Comparison of ENCODE assay signal across 27 mouse cellular contexts in the genomic region with DNA sequence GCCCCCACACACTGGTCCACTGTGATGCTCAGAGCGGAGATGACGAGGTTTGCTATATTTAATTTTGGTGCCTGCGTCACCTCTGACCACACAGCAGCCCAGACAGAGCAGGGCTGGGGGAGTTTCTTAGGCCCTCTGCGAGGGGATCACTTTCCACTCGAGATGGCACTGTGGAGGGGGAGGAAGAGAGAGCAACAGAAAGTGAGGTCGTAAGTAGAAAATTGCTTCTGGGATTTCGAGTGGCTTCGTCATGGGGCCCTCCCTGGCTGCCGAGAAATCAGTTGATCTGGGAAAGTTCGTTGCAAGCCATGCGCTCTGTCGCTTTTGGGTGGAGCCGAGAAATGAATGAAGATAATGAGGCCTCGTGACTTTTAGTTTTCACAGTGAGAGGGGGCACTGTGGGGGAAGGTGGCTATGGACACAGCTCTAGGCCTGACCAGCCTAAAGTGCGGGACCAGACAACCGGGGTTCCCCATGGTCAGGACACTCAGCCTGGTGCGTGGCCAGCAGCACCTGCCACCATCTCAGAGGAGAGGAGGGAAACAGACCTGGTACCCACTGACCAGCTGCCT. TPM values are rescaled to one million over a fixed set of nuclear protein-coding genes. Genes with fewer than 3 reads are reported as not detected.
A peak's percentile ranks its signal among the peaks of the same experiment; 100 is the strongest.
DNase-seq lines count a peak whose midpoint lies in the region; ATAC-seq and TF ChIP-seq lines count a peak whose summit lies in the region.
"Had no signal": no experiment of that assay in that cellular context is flagged by ENCODE, and none has a peak within 500 bp of the region (broad histone marks: within the 10 kb centered on the region; RNA-seq: fewer than 3 reads in every experiment).

No protein-coding gene starts in this region.

- no peak for ATAC-seq in limb, embryonic 13.5 days (ENCODE audit: low FRiP score, low read depth)
- ATAC-seq in liver, embryonic 15.5 days (ENCODE audit: insufficient read depth): peak; percentile 57
- no peak for ATAC-seq in hindbrain, postnatal 0 days
- ATAC-seq: intestine, postnatal 0 days had no signal

- peak; percentile 83 to 96 for TF ChIP-seq EP300 in MEL (IDR thresholded peaks at IDR 0.05; ENCODE audit: low read depth in 1 of 2, low read length in 2 of 2)

- no peak for TF ChIP-seq RAD21 in MEL (IDR thresholded peaks at IDR 0.05; ENCODE audit: low read depth, low read length)

- H3K36me3 ChIP-seq in limb, embryonic 13.5 days: no peaks in the 10 kb centered on the region
- no peaks in the 10 kb centered on the region for H3K36me3 ChIP-seq in limb, embryonic 10.5 days
- peaks cover 0 to 46% of the 10 kb centered on the region in 2 experiments; a peak in 2 of 4 replicates for H3K36me3 ChIP-seq in MEL (ENCODE audit: control insufficient read depth in 1 of 2, insufficient read depth in 2 of 2, low read length in 2 of 2)
- H3K36me3 ChIP-seq in liver, embryonic 15.5 days (replicated peaks): no peaks in the 10 kb centered on the region
- H3K36me3 ChIP-seq in hindbrain, postnatal 0 days (ENCODE audit: insufficient read depth, low read length): no peaks in the 10 kb centered on the region
- H3K36me3 ChIP-seq: embryonic facial prominence, embryonic 15.5 days; hindbrain, embryonic 13.5 days; limb, embryonic 15.5 days had no signal

- H3K27me3 ChIP-seq in limb, embryonic 13.5 days: no peaks in the 10 kb centered on the region
- H3K27me3 ChIP-seq in limb, embryonic 10.5 days (ENCODE audit: low read depth, poor library complexity, severe bottlenecking): no peaks in the 10 kb centered on the region
- no peaks in the 10 kb centered on the region for H3K27me3 ChIP-seq in MEL (ENCODE audit: control insufficient read depth in 1 of 2, insufficient read depth in 2 of 2, low read length in 2 of 2)
- no peaks in the 10 kb centered on the region for H3K27me3 ChIP-seq in liver, embryonic 15.5 days
- no peaks in the 10 kb centered on the region for H3K27me3 ChIP-seq in hindbrain, postnatal 0 days (ENCODE audit: insufficient read depth, low read length)
- H3K27me3 ChIP-seq: embryonic facial prominence, embryonic 15.5 days; hindbrain, embryonic 13.5 days; limb, embryonic 15.5 days had no signal

- TF ChIP-seq POLR2A in MEL (IDR thresholded peaks at IDR 0.05; ENCODE audit: control insufficient read depth in 1 of 2, insufficient read depth in 1 of 2, low read depth in 1 of 2, low read length in 2 of 2, poor library complexity in 1 of 2): peak; percentile 63 to 75

- no peak overlapping the region for H3K27ac ChIP-seq in limb, embryonic 13.5 days
- no peak overlapping the region for H3K27ac ChIP-seq in limb, embryonic 10.5 days
- peak overlapping the region; percentile 96 for H3K27ac ChIP-seq in MEL (ENCODE audit: control insufficient read depth, low read depth, low read length)
- H3K27ac ChIP-seq in liver, embryonic 15.5 days (replicated peaks): peak overlapping the region; percentile 6; the same call in 1 of the 2 replicates
- H3K27ac ChIP-seq in hindbrain, postnatal 0 days: no peak overlapping the region
- H3K27ac ChIP-seq: embryonic facial prominence, embryonic 15.5 days; hindbrain, embryonic 13.5 days; kidney, postnatal 0 days; limb, embryonic 15.5 days had no signal

- no peaks in the 10 kb centered on the region for H3K4me1 ChIP-seq in limb, embryonic 13.5 days
- 0 out of 2 replicates have a peak, but pooled peaks cover 8% of the 10 kb centered on the region for H3K4me1 ChIP-seq in limb, embryonic 10.5 days
- H3K4me1 ChIP-seq in MEL (ENCODE audit: control insufficient read depth in 1 of 2, insufficient read depth in 2 of 2, low read length in 2 of 2): peaks cover 42 to 61% of the 10 kb centered on the region in 2 experiments
- H3K4me1 ChIP-seq in liver, embryonic 15.5 days (replicated peaks): peaks cover 34% of the 10 kb centered on the region
- H3K4me1 ChIP-seq in hindbrain, postnatal 0 days (ENCODE audit: insufficient read depth, low read length): no peaks in the 10 kb centered on the region
- H3K4me1 ChIP-seq: embryonic facial prominence, embryonic 15.5 days; hindbrain, embryonic 13.5 days; limb, embryonic 15.5 days had no signal

- H3K9ac ChIP-seq in limb, embryonic 13.5 days: peak overlapping the region; percentile 39; the same call in 1 of the 2 replicates
- peak overlapping the region; percentile 69 for H3K9ac ChIP-seq in MEL (ENCODE audit: control insufficient read depth, low read depth, low read length, poor library complexity, severe bottlenecking)
- H3K9ac ChIP-seq in liver, embryonic 15.5 days: peak overlapping the region; percentile 25; the same call in 1 of the 2 replicates
- H3K9ac ChIP-seq in hindbrain, postnatal 0 days (replicated peaks; ENCODE audit: low read length): no peak overlapping the region
- H3K9ac ChIP-seq: embryonic facial prominence, embryonic 15.5 days; hindbrain, embryonic 13.5 days; limb, embryonic 15.5 days had no signal

- no peak for TF ChIP-seq CTCF in MEL (IDR thresholded peaks at IDR 0.05 in 2 of 3, conservative IDR thresholded peaks at IDR 0.05 in 1 of 3; ENCODE audit: control insufficient read depth in 1 of 3, insufficient read depth in 1 of 3, low read depth in 2 of 3, low read length in 3 of 3, poor library complexity in 1 of 3, severe bottlenecking in 1 of 3)
- TF ChIP-seq CTCF in hindbrain, postnatal 0 days (IDR thresholded peaks at IDR 0.05; ENCODE audit: low read depth): no peak

- peaks cover 2% of the 10 kb centered on the region; the same call in 1 of the 2 replicates for H3K79me2 ChIP-seq in MEL (ENCODE audit: control insufficient read depth, insufficient read depth, low read length, poor library complexity)

- H3K9me3 ChIP-seq in limb, embryonic 13.5 days: no peaks in the 10 kb centered on the region
- H3K9me3 ChIP-seq in limb, embryonic 10.5 days (replicated peaks): no peaks in the 10 kb centered on the region
- H3K9me3 ChIP-seq in MEL (replicated peaks; ENCODE audit: insufficient read depth, low read length): no peaks in the 10 kb centered on the region
- H3K9me3 ChIP-seq in liver, embryonic 15.5 days (replicated peaks): no peaks in the 10 kb centered on the region; the same call in 1 of the 2 replicates
- no peaks in the 10 kb centered on the region for H3K9me3 ChIP-seq in hindbrain, postnatal 0 days (ENCODE audit: low read length)
- H3K9me3 ChIP-seq: embryonic facial prominence, embryonic 15.5 days; hindbrain, embryonic 13.5 days; limb, embryonic 15.5 days had no signal

- WGBS in limb, embryonic 13.5 days: 71% methylated on average over 17 of the region's 17 CpGs
- 78% methylated on average over 17 of the region's 17 CpGs for WGBS in limb, embryonic 10.5 days
- 35% methylated on average over 17 of the region's 17 CpGs for WGBS in liver, embryonic 15.5 days (ENCODE audit: insufficient replicate concordance)
- 68% methylated on average over 17 of the region's 17 CpGs for WGBS in hindbrain, postnatal 0 days

- DNase-seq in limb, embryonic 10.5 days (ENCODE audit: low spot score): no peak
- peak; percentile 90 for DNase-seq in MEL (ENCODE audit: low read depth, low spot score)
- peak; percentile 64 for DNase-seq in c-Kit-positive CD71-positive TER-119-positive erythroid progenitor cells, embryonic 14.5 days (ENCODE audit: low spot score)
- no peak for DNase-seq in hindbrain, postnatal 0 days (ENCODE audit: low spot score)
- DNase-seq in T-cell, adult 2 months (ENCODE audit: low spot score): no peak
- DNase-seq in cerebellum, adult 9-10 months: no peak
- DNase-seq: cerebellum, postnatal 10 days; gastrocnemius, postnatal 14 days; heart, postnatal 10 days; lung, postnatal 10 days; right cerebral cortex, postnatal 4 days had no signal

- H3K4me3 ChIP-seq in limb, embryonic 13.5 days: no peak overlapping the region
- H3K4me3 ChIP-seq in limb, embryonic 10.5 days: no peak overlapping the region
- H3K4me3 ChIP-seq in MEL (ENCODE audit: control insufficient read depth in 1 of 2, insufficient read depth in 1 of 2, low read depth in 2 of 2, low read length in 2 of 2): peak overlapping the region in 1 of 2 experiments; percentile 2; a peak in 1 of 4 replicates
- H3K4me3 ChIP-seq in liver, embryonic 15.5 days (replicated peaks): no peak overlapping the region
- no peak overlapping the region for H3K4me3 ChIP-seq in hindbrain, postnatal 0 days (ENCODE audit: low read length)
- H3K4me3 ChIP-seq: embryonic facial prominence, embryonic 15.5 days; hindbrain, embryonic 13.5 days; limb, embryonic 15.5 days; megakaryocyte, embryonic 14.5 days had no signal

- H3K4me2 ChIP-seq in limb, embryonic 13.5 days (replicated peaks): no peak overlapping the region
- H3K4me2 ChIP-seq in liver, embryonic 15.5 days: peak overlapping the region; percentile 40
- no peak overlapping the region for H3K4me2 ChIP-seq in hindbrain, postnatal 0 days (ENCODE audit: low read depth, low read length)
- H3K4me2 ChIP-seq: embryonic facial prominence, embryonic 15.5 days; hindbrain, embryonic 13.5 days; limb, embryonic 15.5 days had no signal

RNA-seq across cellular contexts. Expression of a gene that starts 7.6 kb away (rescaled TPM):
- 0.15 TPM in 2 replicates for polyA plus RNA-seq in limb, embryonic 13.5 days (2015; fragmentation: Nextera tagmentation; extraction: Ambion mirVana)
- polyA plus RNA-seq in limb, embryonic 10.5 days (2016; fragmentation: Nextera tagmentation; extraction: Ambion mirVana): not detected in 2 replicates
- not detected in 2 replicates for total RNA-seq in MEL (2012; rRNA removed)
- polyA plus RNA-seq in MEL (2012; ENCODE audit: insufficient read depth in 1 of 2, insufficient read length in 2 of 2, low read depth in 1 of 2, low replicate concordance in 2 of 2, missing spikeins in 1 of 2): not detected
- not detected in 2 replicates for polyA plus RNA-seq in liver, embryonic 15.5 days (2015; fragmentation: Nextera tagmentation; extraction: Ambion mirVana)
- total RNA-seq in hindbrain, postnatal 0 days (2014; rRNA removed): not detected in 2 replicates
- not detected in 2 replicates for polyA plus RNA-seq in hindbrain, postnatal 0 days (2015; fragmentation: Nextera tagmentation; extraction: Ambion mirVana)
- total RNA-seq: ES-E14; gastrocnemius, postnatal 14 days; heart, adult 8-10 months; heart, postnatal 10 days; layer of hippocampus, postnatal 25 days; left cerebral cortex, postnatal 14 days; midbrain, postnatal 0 days had no signal
- polyA plus RNA-seq: embryonic facial prominence, embryonic 15.5 days; frontal cortex, adult 2 months; hindbrain, embryonic 13.5 days; intestine, postnatal 0 days; kidney, postnatal 0 days; limb, embryonic 15.5 days; midbrain, postnatal 0 days; stomach, embryonic 16.5 days; urinary bladder, adult 2 months had no signal

RNA-seq across cellular contexts. Expression of a gene that starts 8.4 kb away (rescaled TPM):
- 1.9 and 2.2 TPM in 2 replicates for polyA plus RNA-seq in limb, embryonic 13.5 days (2015; fragmentation: Nextera tagmentation; extraction: Ambion mirVana)
- 0.40 and 0.58 TPM in 2 replicates for polyA plus RNA-seq in limb, embryonic 10.5 days (2016; fragmentation: Nextera tagmentation; extraction: Ambion mirVana)
- total RNA-seq in MEL (2012; rRNA removed): 9.4 and 10.4 TPM in 2 replicates
- 1 to 10 TPM in 1 of 2 experiments, not detected in 1; 4.3 TPM for polyA plus RNA-seq in MEL (2012; ENCODE audit: insufficient read depth in 1 of 2, insufficient read length in 2 of 2, low read depth in 1 of 2, low replicate concordance in 2 of 2, missing spikeins in 1 of 2)
- 0.35 and 0.52 TPM in 2 replicates for polyA plus RNA-seq in liver, embryonic 15.5 days (2015; fragmentation: Nextera tagmentation; extraction: Ambion mirVana)
- total RNA-seq in hindbrain, postnatal 0 days (2014; rRNA removed): not detected in 2 replicates
- 3.8 and 3.9 TPM in 2 replicates for polyA plus RNA-seq in hindbrain, postnatal 0 days (2015; fragmentation: Nextera tagmentation; extraction: Ambion mirVana)
- total RNA-seq: ES-E14; gastrocnemius, postnatal 14 days; heart, adult 8-10 months; heart, postnatal 10 days; layer of hippocampus, postnatal 25 days; left cerebral cortex, postnatal 14 days; midbrain, postnatal 0 days had no signal
- polyA plus RNA-seq: frontal cortex, adult 2 months had no signal

RNA-seq across cellular contexts. Expression of a gene that starts 59.7 kb away (rescaled TPM):
- polyA plus RNA-seq in limb, embryonic 13.5 days (2015; fragmentation: Nextera tagmentation; extraction: Ambion mirVana): 105 and 112 TPM in 2 replicates
- polyA plus RNA-seq in limb, embryonic 10.5 days (2016; fragmentation: Nextera tagmentation; extraction: Ambion mirVana): 52.0 and 69.4 TPM in 2 replicates
- 13.6 and 14.2 TPM in 2 replicates for total RNA-seq in MEL (2012; rRNA removed)
- polyA plus RNA-seq in MEL (2012; ENCODE audit: insufficient read depth in 1 of 2, insufficient read length in 2 of 2, low read depth in 1 of 2, low replicate concordance in 2 of 2, missing spikeins in 1 of 2): 10 to 100 TPM; 17.1 to 88.3 TPM
- 7.3 and 7.5 TPM in 2 replicates for polyA plus RNA-seq in liver, embryonic 15.5 days (2015; fragmentation: Nextera tagmentation; extraction: Ambion mirVana)
- total RNA-seq in hindbrain, postnatal 0 days (2014; rRNA removed): 73.7 and 82.9 TPM in 2 replicates
- polyA plus RNA-seq in hindbrain, postnatal 0 days (2015; fragmentation: Nextera tagmentation; extraction: Ambion mirVana): 332 and 344 TPM in 2 replicates

Comparison
In these comparisons a context has a peak if more than half of its experiments do, and no peak if none do; other contexts are left out.
1. H3K27ac ChIP-seq: peak in MEL (single experiment) and liver, embryonic 15.5 days (single experiment); none in limb, embryonic 13.5 days (single experiment), limb, embryonic 10.5 days (single experiment) and hindbrain, postnatal 0 days (single experiment).
2. DNase-seq: peak in MEL (single experiment) and c-Kit-positive CD71-positive TER-119-positive erythroid progenitor cells, embryonic 14.5 days (single experiment); none in limb, embryonic 10.5 days (single experiment), hindbrain, postnatal 0 days (single experiment), T-cell, adult 2 months (single experiment) and cerebellum, adult 9-10 months (single experiment).